Mouse (Mus musculus): ENCODE results near the gene Senp1. TPM values are rescaled to one million over a fixed set of nuclear protein-coding genes. Genes with fewer than 3 reads are reported as not detected.
A peak's percentile ranks its signal among the peaks of the same experiment; 100 is the strongest.

Gene Senp1
- polyA plus RNA-seq, 1 experiment, result 5.5 TPM

GRCm38 (mm10) chr15:98002991-98003821 lies 90.3 kb downstream of the Senp1 start:
- 2% methylated on average over 42 of the region's 42 CpGs for WGBS
- Histone ChIP-seq H3K27me3 (ENCODE audit: control insufficient read depth, insufficient read depth, low read length) (peaks cover 77% of the 10 kb centered on the region), H3K4me3 (ENCODE audit: low read depth, low read length) (no peak overlapping the region), H3K36me3 (ENCODE audit: control insufficient read depth, insufficient read depth, low read length) (no peaks in the 10 kb centered on the region), H3K4me1 (ENCODE audit: control insufficient read depth, insufficient read depth, insufficient read length, low read length) (peaks cover 21% of the 10 kb centered on the region), H3K27ac (ENCODE audit: insufficient read depth, low read depth, low read length) (no peak overlapping the region)
- TF ChIP-seq POLR2A (IDR thresholded peaks at IDR 0.05; ENCODE audit: low read depth, low read length) (no peak), CTCF (IDR thresholded peaks at IDR 0.05; ENCODE audit: extremely low read depth, insufficient read length, insufficient replicate concordance, low read depth, low read length) (no peak)

GRCm38 (mm10) chr15:98002113-98002990 lies 91.2 kb downstream of the Senp1 start:
- Histone ChIP-seq H3K27me3 (ENCODE audit: control insufficient read depth, insufficient read depth, low read length) (peaks cover 75% of the 10 kb centered on the region), H3K36me3 (ENCODE audit: control insufficient read depth, insufficient read depth, low read length) (no peaks in the 10 kb centered on the region), H3K27ac (ENCODE audit: insufficient read depth, low read depth, low read length) (no peak overlapping the region), H3K4me1 (ENCODE audit: control insufficient read depth, insufficient read depth, insufficient read length, low read length) (peaks cover 21% of the 10 kb centered on the region), H3K4me3 (ENCODE audit: low read depth, low read length) (peak overlapping the region; percentile 54)
- WGBS, result 1% methylated on average over 42 of the region's 42 CpGs
- TF ChIP-seq POLR2A (IDR thresholded peaks at IDR 0.05; ENCODE audit: low read depth, low read length) (no peak), CTCF (IDR thresholded peaks at IDR 0.05; ENCODE audit: extremely low read depth, insufficient read length, insufficient replicate concordance, low read depth, low read length) (no peak)

- Histone ChIP-seq H3K4me1 (ENCODE audit: control insufficient read depth, insufficient read depth, insufficient read length, low read length) (peaks cover 21% of the 10 kb centered on the region), H3K27ac (ENCODE audit: insufficient read depth, low read depth, low read length) (peak overlapping the region; percentile 16), H3K27me3 (ENCODE audit: control insufficient read depth, insufficient read depth, low read length) (peaks cover 71% of the 10 kb centered on the region), H3K4me3 (ENCODE audit: low read depth, low read length) (peak overlapping the region; percentile 54), H3K36me3 (ENCODE audit: control insufficient read depth, insufficient read depth, low read length) (no peaks in the 10 kb centered on the region)
- 2% methylated on average over 37 of the region's 37 CpGs for WGBS
- TF ChIP-seq CTCF (IDR thresholded peaks at IDR 0.05; ENCODE audit: extremely low read depth, insufficient read length, insufficient replicate concordance, low read depth, low read length) (no peak), POLR2A (IDR thresholded peaks at IDR 0.05; ENCODE audit: low read depth, low read length) (no peak)
Measured at GRCm38 (mm10) chr15:98001321-98002112, 92.0 kb downstream of the Senp1 start.

- 21% methylated on average over 7 of the region's 7 CpGs for WGBS
- Histone ChIP-seq H3K27ac (ENCODE audit: insufficient read depth, low read depth, low read length) (no peak overlapping the region), H3K27me3 (ENCODE audit: control insufficient read depth, insufficient read depth, low read length) (peaks cover 58% of the 10 kb centered on the region), H3K36me3 (ENCODE audit: control insufficient read depth, insufficient read depth, low read length) (no peaks in the 10 kb centered on the region), H3K4me3 (ENCODE audit: low read depth, low read length) (no peak overlapping the region), H3K4me1 (ENCODE audit: control insufficient read depth, insufficient read depth, insufficient read length, low read length) (peaks cover 21% of the 10 kb centered on the region)
- TF ChIP-seq CTCF (IDR thresholded peaks at IDR 0.05; ENCODE audit: extremely low read depth, insufficient read length, insufficient replicate concordance, low read depth, low read length), result no peak
- no peak for TF ChIP-seq POLR2A (IDR thresholded peaks at IDR 0.05; ENCODE audit: low read depth, low read length)
Measured at GRCm38 (mm10) chr15:97999991-98000390, 93.6 kb downstream of the Senp1 start.

GRCm38 (mm10) chr15:97999546-97999945 lies 94.0 kb downstream of the Senp1 start:
- Histone ChIP-seq H3K36me3 (ENCODE audit: control insufficient read depth, insufficient read depth, low read length) (no peaks in the 10 kb centered on the region), H3K4me3 (ENCODE audit: low read depth, low read length) (no peak overlapping the region), H3K27me3 (ENCODE audit: control insufficient read depth, insufficient read depth, low read length) (peaks cover 53% of the 10 kb centered on the region), H3K4me1 (ENCODE audit: control insufficient read depth, insufficient read depth, insufficient read length, low read length) (peaks cover 21% of the 10 kb centered on the region), H3K27ac (ENCODE audit: insufficient read depth, low read depth, low read length) (no peak overlapping the region)
- 25% methylated on average over 13 of the region's 13 CpGs for WGBS
- TF ChIP-seq CTCF (IDR thresholded peaks at IDR 0.05; ENCODE audit: extremely low read depth, insufficient read length, insufficient replicate concordance, low read depth, low read length), result no peak
- no peak for TF ChIP-seq POLR2A (IDR thresholded peaks at IDR 0.05; ENCODE audit: low read depth, low read length)

GRCm38 (mm10) chr15:97996716-97997256 lies 96.8 kb downstream of the Senp1 start:
- Histone ChIP-seq H3K27me3 (ENCODE audit: control insufficient read depth, insufficient read depth, low read length) (peaks cover 27% of the 10 kb centered on the region), H3K36me3 (ENCODE audit: control insufficient read depth, insufficient read depth, low read length) (no peaks in the 10 kb centered on the region), H3K4me1 (ENCODE audit: control insufficient read depth, insufficient read depth, insufficient read length, low read length) (peaks cover 10% of the 10 kb centered on the region), H3K4me3 (ENCODE audit: low read depth, low read length) (no peak overlapping the region), H3K27ac (ENCODE audit: insufficient read depth, low read depth, low read length) (no peak overlapping the region)
- WGBS, result 76% methylated on average over 13 of the region's 13 CpGs
- TF ChIP-seq POLR2A (IDR thresholded peaks at IDR 0.05; ENCODE audit: low read depth, low read length), result no peak
- TF ChIP-seq CTCF (IDR thresholded peaks at IDR 0.05; ENCODE audit: extremely low read depth, insufficient read length, insufficient replicate concordance, low read depth, low read length), result no peak
